Mouse (Mus musculus) right cerebral cortex, adult 2 months (tissue): ENCODE measurements at regions not wholly inside any gene's neighbourhood (a gene's known extent, or its start where the extent isn't known, plus 50 kb on each side); places are given as distances from the start of the nearest gene placed in this dataset.
A peak's percentile ranks its signal among the peaks of the same experiment; 100 is the strongest.

Experiments
- DNase-seq, 2 experiments: peaks; one replicate each; pipeline ENCODE4 v3.0.0; 2021 to 2022; ENCODE audit warnings: low spot score in 2 of 2

GRCm38 (mm10) chr4:87386835-87387234 lies 156.6 kb upstream of the Slc24a2 start:
- no peak for DNase-seq

GRCm38 (mm10) chr4:87386271-87386670 lies 156.0 kb upstream of the Slc24a2 start:
- no peak for DNase-seq

GRCm38 (mm10) chr4:87385221-87385739 lies 155.0 kb upstream of the Slc24a2 start:
- no peak for DNase-seq

- DNase-seq, result no peak
Measured at GRCm38 (mm10) chr4:87384469-87385044, 154.3 kb upstream of the Slc24a2 start.

GRCm38 (mm10) chr4:87380716-87381115 lies 150.4 kb upstream of the Slc24a2 start:
- no peak for DNase-seq

GRCm38 (mm10) chr4:87379516-87380173 lies 149.4 kb upstream of the Slc24a2 start:
- DNase-seq, result no peak

GRCm38 (mm10) chr4:87371960-87372359 lies 141.7 kb upstream of the Slc24a2 start:
- DNase-seq, result no peak

GRCm38 (mm10) chr4:87369626-87370234 lies 139.5 kb upstream of the Slc24a2 start:
- no peak for DNase-seq

- DNase-seq, result peak; percentile 71 to 75
Measured at GRCm38 (mm10) chr4:87368413-87369160, 138.3 kb upstream of the Slc24a2 start.

GRCm38 (mm10) chr4:87367732-87368412 lies 137.6 kb upstream of the Slc24a2 start:
- peak; percentile 84 to 89 for DNase-seq

- peak; percentile 60 to 74 for DNase-seq
Measured at GRCm38 (mm10) chr4:87362201-87362600, 131.9 kb upstream of the Slc24a2 start.

GRCm38 (mm10) chr4:87359483-87359882 lies 129.2 kb upstream of the Slc24a2 start:
- peak; percentile 56 to 65 for DNase-seq

GRCm38 (mm10) chr4:87359004-87359403 lies 128.7 kb upstream of the Slc24a2 start:
- DNase-seq, result no peak

GRCm38 (mm10) chr4:87332968-87333367 lies 102.7 kb upstream of the Slc24a2 start:
- DNase-seq, result no peak

- DNase-seq, result no peak
Measured at GRCm38 (mm10) chr4:87329136-87329535, 98.9 kb upstream of the Slc24a2 start.

GRCm38 (mm10) chr4:87321726-87322349 lies 91.6 kb upstream of the Slc24a2 start:
- DNase-seq, result no peak

- DNase-seq, result no peak
Measured at GRCm38 (mm10) chr4:87298129-87298528, 67.9 kb upstream of the Slc24a2 start.

- no peak for DNase-seq
Measured at GRCm38 (mm10) chr4:87294538-87294937, 64.3 kb upstream of the Slc24a2 start.
